Comparison of ENCODE assay signal across 10 mouse cellular contexts in genomic region chr3:35482296-35482695, GRCm38 (mm10).
DNase-seq lines count a peak whose midpoint lies in the region; ATAC-seq and TF ChIP-seq lines count a peak whose summit lies in the region.
"Had no signal": no experiment of that assay in that cellular context is flagged by ENCODE, and none has a peak within 500 bp of the region (broad histone marks: within the 10 kb centered on the region; RNA-seq: fewer than 3 reads in every experiment).

No protein-coding gene starts in this region.

- no peak overlapping the region for H3K4me2 ChIP-seq in intestine, embryonic 14.5 days (ENCODE audit: low read length)
- H3K4me2 ChIP-seq in intestine, embryonic 16.5 days (ENCODE audit: low read depth, low read length): no peak overlapping the region
- H3K4me2 ChIP-seq in embryonic facial prominence, embryonic 15.5 days (replicated peaks): peak overlapping the region; percentile 25
- H3K4me2 ChIP-seq: embryonic facial prominence, embryonic 12.5 days; stomach, embryonic 15.5 days had no signal

- no peak overlapping the region for H3K9ac ChIP-seq in intestine, embryonic 14.5 days (ENCODE audit: low read length)
- no peak overlapping the region for H3K9ac ChIP-seq in intestine, embryonic 16.5 days (ENCODE audit: low read depth, low read length)
- H3K9ac ChIP-seq in embryonic facial prominence, embryonic 15.5 days: no peak overlapping the region
- H3K9ac ChIP-seq: embryonic facial prominence, embryonic 12.5 days; stomach, embryonic 15.5 days had no signal

- no peaks in the 10 kb centered on the region for H3K4me1 ChIP-seq in intestine, embryonic 14.5 days (replicated peaks; ENCODE audit: control insufficient read depth, insufficient read depth, low read length)
- no peaks in the 10 kb centered on the region for H3K4me1 ChIP-seq in intestine, embryonic 16.5 days (ENCODE audit: control insufficient read depth, insufficient read depth, low read length)
- no peaks in the 10 kb centered on the region for H3K4me1 ChIP-seq in bone marrow macrophage, adult 2 months (ENCODE audit: control insufficient read depth, insufficient read depth, low read length)
- no peaks in the 10 kb centered on the region for H3K4me1 ChIP-seq in embryonic facial prominence, embryonic 15.5 days
- H3K4me1 ChIP-seq: embryonic facial prominence, embryonic 12.5 days; stomach, embryonic 15.5 days had no signal

- 7% methylated on average over 6 of the region's 6 CpGs for WGBS in intestine, embryonic 14.5 days
- 9% methylated on average over 6 of the region's 6 CpGs for WGBS in intestine, embryonic 16.5 days
- WGBS in embryonic facial prominence, embryonic 15.5 days: 3% methylated on average over 6 of the region's 6 CpGs

- no peak overlapping the region for H3K27ac ChIP-seq in intestine, embryonic 14.5 days (ENCODE audit: low read depth)
- no peak overlapping the region for H3K27ac ChIP-seq in intestine, embryonic 16.5 days (ENCODE audit: low read length)
- no peak overlapping the region for H3K27ac ChIP-seq in bone marrow macrophage, adult 2 months (ENCODE audit: insufficient read depth, low read depth, low read length)
- no peak overlapping the region for H3K27ac ChIP-seq in embryonic facial prominence, embryonic 15.5 days (replicated peaks)
- H3K27ac ChIP-seq: embryonic facial prominence, embryonic 12.5 days; stomach, embryonic 15.5 days had no signal

- no peak overlapping the region for H3K4me3 ChIP-seq in intestine, embryonic 14.5 days (ENCODE audit: low read depth, low read length)
- no peak overlapping the region for H3K4me3 ChIP-seq in intestine, embryonic 16.5 days (ENCODE audit: low read length)
- H3K4me3 ChIP-seq in bone marrow macrophage, adult 2 months (ENCODE audit: insufficient read depth, low read length): no peak overlapping the region
- no peak overlapping the region for H3K4me3 ChIP-seq in embryonic facial prominence, embryonic 15.5 days (replicated peaks)
- H3K4me3 ChIP-seq: embryonic facial prominence, embryonic 12.5 days; stomach, embryonic 15.5 days had no signal

- H3K9me3 ChIP-seq in intestine, embryonic 14.5 days (ENCODE audit: control insufficient read depth, low read length): no peaks in the 10 kb centered on the region
- H3K9me3 ChIP-seq in intestine, embryonic 16.5 days (ENCODE audit: control insufficient read depth, low read length): no peaks in the 10 kb centered on the region
- H3K9me3 ChIP-seq in embryonic facial prominence, embryonic 15.5 days (replicated peaks): no peaks in the 10 kb centered on the region
- H3K9me3 ChIP-seq: embryonic facial prominence, embryonic 12.5 days; stomach, embryonic 15.5 days had no signal

- H3K27me3 ChIP-seq in intestine, embryonic 14.5 days (replicated peaks; ENCODE audit: control insufficient read depth, insufficient read depth, low read length): peaks cover 9% of the 10 kb centered on the region; the same call in 1 of the 2 replicates
- peaks cover 8% of the 10 kb centered on the region; the same call in 1 of the 2 replicates for H3K27me3 ChIP-seq in intestine, embryonic 16.5 days (replicated peaks; ENCODE audit: control insufficient read depth, insufficient read depth, low read length)
- peaks cover 30% of the 10 kb centered on the region for H3K27me3 ChIP-seq in embryonic facial prominence, embryonic 15.5 days

- peak; percentile 38; the same call in 1 of the 2 replicates for TF ChIP-seq CTCF in bone marrow macrophage, adult 2 months (IDR thresholded peaks at IDR 0.05; ENCODE audit: low read depth, low read length)

- no peak for TF ChIP-seq POLR2A in bone marrow macrophage, adult 2 months (IDR thresholded peaks at IDR 0.05; ENCODE audit: borderline replicate concordance, low read depth, low read length)

- no peak for ATAC-seq in intestine, embryonic 14.5 days (replicated peaks; ENCODE audit: low FRiP score, low TSS enrichment, low read depth)
- no peak for ATAC-seq in intestine, embryonic 16.5 days
- no peak for ATAC-seq in embryonic facial prominence, embryonic 15.5 days (ENCODE audit: insufficient number of reproducible peaks, low FRiP score, low TSS enrichment, low read depth)
- ATAC-seq in hematopoietic stem cell, adult 5-6 weeks (replicated peaks in 1 of 2; ENCODE audit: insufficient read depth in 1 of 2, low FRiP score in 2 of 2, low TSS enrichment in 1 of 2, low read depth in 1 of 2, poor library complexity in 2 of 2, severe bottlenecking in 2 of 2): peak; percentile 59 to 60; a peak in 3 of 4 replicates

- DNase-seq in intestine, embryonic 14.5 days (ENCODE audit: low spot score): peak; percentile 62
- peak; percentile 26 to 51 for DNase-seq in left cerebral cortex, adult 8-10 months (ENCODE audit: low spot score in 2 of 2)
- peak; percentile 68 for DNase-seq in naive thymus-derived CD4-positive, alpha-beta T cell, adult 2 months (ENCODE audit: low read depth)
- DNase-seq in thymus, postnatal 14 days: peak; percentile 37

- H3K36me3 ChIP-seq in intestine, embryonic 14.5 days (ENCODE audit: control insufficient read depth, insufficient read depth, low read length): no peaks in the 10 kb centered on the region
- no peaks in the 10 kb centered on the region for H3K36me3 ChIP-seq in intestine, embryonic 16.5 days (ENCODE audit: control insufficient read depth, insufficient read depth, low read length)
- no peaks in the 10 kb centered on the region for H3K36me3 ChIP-seq in embryonic facial prominence, embryonic 15.5 days
- H3K36me3 ChIP-seq: embryonic facial prominence, embryonic 12.5 days; stomach, embryonic 15.5 days had no signal

Comparison
In these comparisons a context has a peak if more than half of its experiments do, and no peak if none do; other contexts are left out.
1. ATAC-seq: peak in hematopoietic stem cell, adult 5-6 weeks (2 of 2); none in intestine, embryonic 14.5 days (single experiment), intestine, embryonic 16.5 days (single experiment) and embryonic facial prominence, embryonic 15.5 days (single experiment).
2. Peak in every context shown above with its lines, with median percentiles within 50 percentile points of each other: DNase-seq.